Mouse (Mus musculus) MEL (cell line): Measurements from ENCODE around the gene Fam98c. TPM values are rescaled to one million over a fixed set of nuclear protein-coding genes. Genes with fewer than 3 reads are reported as not detected.

ENCODE experiments used
- DNase-seq: peaks from one replicate; pipeline ENCODE4 v3.0.0; 2011; ENCODE audit warnings: low read depth, low spot score
- H3K27ac ChIP-seq: 2 replicates; pipeline ENCODE4 v1.5.1; 2012; ENCODE audit warnings: low read depth, mild to moderate bottlenecking, control low read depth, low read length, moderate library complexity; ENCODE audit not compliant: control insufficient read depth
- H3K27me3 ChIP-seq, 2 experiments: fragments of 150-350 bp in 1 of 2; sonication (generic) in 1 of 2; 2 replicates each; pipeline ENCODE4 v1.6.1; 2012; ENCODE audit warnings: low read length in 2 of 2, mild to moderate bottlenecking in 2 of 2, improper control_type of control experiment in 1 of 2, moderate library complexity in 1 of 2; ENCODE audit not compliant: insufficient read depth in 2 of 2, control insufficient read depth in 1 of 2
- H3K36me3 ChIP-seq, 2 experiments: 2 replicates each; pipeline ENCODE4 v1.6.1; 2012 to 2014; ENCODE audit warnings: low read length in 2 of 2, improper control_type of control experiment in 1 of 2, inconsistent platforms in 1 of 2, mild to moderate bottlenecking in 1 of 2; ENCODE audit not compliant: insufficient read depth in 2 of 2, control insufficient read depth in 1 of 2
- H3K4me1 ChIP-seq, 2 experiments: fragments of 150-350 bp in 1 of 2; sonication (generic) in 1 of 2; 2 replicates each; pipeline ENCODE4 v1.6.1; 2012; ENCODE audit warnings: low read length in 2 of 2, improper control_type of control experiment in 1 of 2, mild to moderate bottlenecking in 1 of 2; ENCODE audit not compliant: insufficient read depth in 2 of 2, control insufficient read depth in 1 of 2
- H3K4me3 ChIP-seq, 2 experiments: fragments of 150-350 bp in 1 of 2; sonication (generic) in 1 of 2; 2 replicates each; pipeline ENCODE4 v1.5.1; 2012; ENCODE audit warnings: low read depth in 2 of 2, low read length in 2 of 2, mild to moderate bottlenecking in 2 of 2, moderate library complexity in 2 of 2, control low read depth in 1 of 2, improper control_type of control experiment in 1 of 2; ENCODE audit not compliant: control insufficient read depth in 1 of 2, insufficient read depth in 1 of 2
- H3K79me2 ChIP-seq: 2 replicates; pipeline ENCODE4 v1.6.1; 2012; ENCODE audit warnings: mild to moderate bottlenecking, low read length, moderate library complexity; ENCODE audit not compliant: control insufficient read depth, poor library complexity, insufficient read depth
- H3K9ac ChIP-seq: 2 replicates; pipeline ENCODE4 v1.6.1; 2012; ENCODE audit warnings: low read depth, mild to moderate bottlenecking, control low read depth, low read length, moderate library complexity; ENCODE audit not compliant: control insufficient read depth, poor library complexity, severe bottlenecking
- H3K9me3 ChIP-seq: fragments of 150-350 bp; sonication (generic); replicated peaks from 2 replicates; pipeline ENCODE4 v1.6.1; 2012; ENCODE audit warnings: mild to moderate bottlenecking, low read length, improper control_type of control experiment, moderate library complexity; ENCODE audit not compliant: insufficient read depth
- CHD2 ChIP-seq: IDR thresholded peaks from 2 replicates; pipeline ENCODE4 v1.6.1; 2011; ENCODE audit warnings: low read length, improper control_type of control experiment
- CTCF ChIP-seq, 3 experiments: IDR thresholded peaks in 2 of 3; conservative IDR thresholded peaks in 1 of 3; 2 replicates each; pipeline ENCODE4 v1.5.1; 2011 to 2012; ENCODE audit warnings: low read length in 3 of 3, low read depth in 2 of 3, mild to moderate bottlenecking in 2 of 3, improper control_type of control experiment in 1 of 3, inconsistent platforms in 1 of 3, mixed read lengths in 1 of 3, moderate library complexity in 1 of 3; ENCODE audit not compliant: control insufficient read depth in 1 of 3, insufficient read depth in 1 of 3, poor library complexity in 1 of 3, severe bottlenecking in 1 of 3
- E2F4 ChIP-seq: IDR thresholded peaks from 2 replicates; pipeline ENCODE4 v1.6.1; 2011; ENCODE audit warnings: low read depth, low read length, improper control_type of control experiment, borderline replicate concordance
- GABPA ChIP-seq: IDR thresholded peaks from 2 replicates; pipeline ENCODE4 v1.6.1; 2012; ENCODE audit warnings: low read depth, mild to moderate bottlenecking, inconsistent platforms, low read length, improper control_type of control experiment, moderate library complexity
- JUND ChIP-seq: IDR thresholded peaks from 2 replicates; pipeline ENCODE4 v1.6.1; 2011; ENCODE audit warnings: low read depth, mild to moderate bottlenecking, improper control_type of control experiment, low read length
- MAFK ChIP-seq: IDR thresholded peaks from 2 replicates; pipeline ENCODE4 v1.6.1; 2011; ENCODE audit warnings: low read depth, mild to moderate bottlenecking, low read length, improper control_type of control experiment, borderline replicate concordance
- MAZ ChIP-seq: IDR thresholded peaks from 2 replicates; pipeline ENCODE4 v1.6.1; 2012; ENCODE audit warnings: low read depth, mild to moderate bottlenecking, inconsistent platforms, low read length, improper control_type of control experiment
- MXI1 ChIP-seq: IDR thresholded peaks from 2 replicates; pipeline ENCODE4 v1.6.1; 2011; ENCODE audit warnings: mild to moderate bottlenecking, low read depth, low read length, improper control_type of control experiment
- MYB ChIP-seq: IDR thresholded peaks from 2 replicates; pipeline ENCODE4 v1.6.1; 2011; ENCODE audit warnings: mild to moderate bottlenecking, low read depth, low read length, improper control_type of control experiment
- MYC ChIP-seq: IDR thresholded peaks from 2 replicates; pipeline ENCODE4 v1.6.1; 2011; ENCODE audit warnings: low read depth, mild to moderate bottlenecking, low read length, improper control_type of control experiment, moderate library complexity
- NELFE ChIP-seq: IDR thresholded peaks from 2 replicates; pipeline ENCODE4 v1.6.1; 2011; ENCODE audit warnings: low read depth, low read length, improper control_type of control experiment
- POLR2AphosphoS2 ChIP-seq: IDR thresholded peaks from 2 replicates; pipeline ENCODE4 v1.6.1; 2011; ENCODE audit warnings: low read length, improper control_type of control experiment
- POLR2AphosphoS5 ChIP-seq: IDR thresholded peaks from 2 replicates; pipeline ENCODE4 v1.6.1; 2012; ENCODE audit warnings: low read depth, borderline replicate concordance, mild to moderate bottlenecking, inconsistent platforms, low read length, moderate library complexity, mixed read lengths
- RAD21 ChIP-seq: IDR thresholded peaks from 2 replicates; pipeline ENCODE4 v1.6.1; 2011; ENCODE audit warnings: mild to moderate bottlenecking, low read depth, low read length, improper control_type of control experiment
- ZC3H11A ChIP-seq: IDR thresholded peaks from 2 replicates; pipeline ENCODE4 v1.6.1; 2012; ENCODE audit warnings: low read depth, mild to moderate bottlenecking, inconsistent platforms, low read length, improper control_type of control experiment
- ZKSCAN1 ChIP-seq: IDR thresholded peaks from 2 replicates; pipeline ENCODE4 v1.6.1; 2012; ENCODE audit warnings: low read depth, mild to moderate bottlenecking, inconsistent platforms, low read length, improper control_type of control experiment, moderate library complexity
- polyA plus RNA-seq, 2 experiments: library from polyadenylated mRNA; stranded (reverse) in 1 of 2; unstranded in 1 of 2; fragments of >175 nt in 1 of 2; fragments of >200 nt in 1 of 2; gene quantifications; 2 replicates each; pipeline versions ENCODE4 v1.2.1 to v1.2.4; 2012; ENCODE audit warnings: low replicate concordance in 2 of 2, low read depth in 1 of 2; ENCODE audit not compliant: insufficient read length in 2 of 2, insufficient read depth in 1 of 2, missing spikeins in 1 of 2
- total RNA-seq: library from RNA; depleted of rRNA; stranded (reverse); fragments of 300-350 nt; gene quantifications from 2 replicates; pipeline ENCODE4 v1.2.3, GENCODE M21; 2012; rRNA removed

Gene Fam98c
- total and polyA plus RNA-seq, 3 experiments = 14.3 to 32.0 TPM; not detected in 1

GRCm38 (mm10) chr7:29118142-29118851 lies 37.7 kb downstream of the Fam98c start:
- H3K4me1 ChIP-seq = no peaks in the 10 kb centered on the region
- DNase-seq = no peak
- no peaks in the 10 kb centered on the region for H3K79me2 ChIP-seq
- H3K27me3 ChIP-seq = no peaks in the 10 kb centered on the region; a peak in 1 of 4 replicates
- no peaks in the 10 kb centered on the region for H3K36me3 ChIP-seq
- no peak overlapping the region for H3K4me3 ChIP-seq
- H3K9ac ChIP-seq = no peak overlapping the region
- no peak overlapping the region for H3K27ac ChIP-seq
- no peak for TF ChIP-seq POLR2AphosphoS2
- TF ChIP-seq JUND = no peak
- no peak for TF ChIP-seq NELFE
- TF ChIP-seq CTCF (IDR thresholded peaks at IDR 0.05 in 2 of 3, conservative IDR thresholded peaks at IDR 0.05 in 1 of 3; ENCODE audit: control insufficient read depth in 1 of 3, insufficient read depth in 1 of 3, low read depth in 2 of 3, low read length in 3 of 3, poor library complexity in 1 of 3, severe bottlenecking in 1 of 3) = no peak
- no peak for TF ChIP-seq E2F4
- no peak for TF ChIP-seq MYB
- TF ChIP-seq GABPA = no peak
- TF ChIP-seq ZKSCAN1 = no peak
- no peaks in the 10 kb centered on the region for H3K9me3 ChIP-seq

GRCm38 (mm10) chr7:29108992-29109955 lies 46.8 kb downstream of the Fam98c start:
- H3K9me3 ChIP-seq = no peaks in the 10 kb centered on the region
- no peak overlapping the region for H3K27ac ChIP-seq
- no peak for TF ChIP-seq MAZ
- no peak for TF ChIP-seq CHD2
- no peak for TF ChIP-seq RAD21
- TF ChIP-seq POLR2AphosphoS5 = no peak
- TF ChIP-seq MYC = no peak
- no peak for TF ChIP-seq MXI1
- no peak for TF ChIP-seq ZC3H11A
- no peak for TF ChIP-seq NELFE
- TF ChIP-seq MAFK = no peak
- no peak for TF ChIP-seq MYB
- DNase-seq = no peak
- H3K36me3 ChIP-seq = no peaks in the 10 kb centered on the region
- no peaks in the 10 kb centered on the region for H3K4me1 ChIP-seq
- H3K4me3 ChIP-seq = no peak overlapping the region
- no peaks in the 10 kb centered on the region for H3K79me2 ChIP-seq
- H3K9ac ChIP-seq = no peak overlapping the region
- H3K27me3 ChIP-seq = no peaks in the 10 kb centered on the region

Other genes with a start within 250 kb of the Fam98c start
- 60.5 and 66.3 TPM in 2 replicates for gene Actn4, start 193.9 kb downstream of the Fam98c start, total RNA-seq
- 100 to 1,000 TPM in 1 of 2 experiments, not detected in 1; 267 TPM for gene Actn4, start 193.9 kb downstream of the Fam98c start, polyA plus RNA-seq
- gene Eif3k, start 174.4 kb downstream of the Fam98c start, total RNA-seq = 525 and 545 TPM in 2 replicates
- 100 to 1,000 TPM in 1 of 2 experiments, not detected in 1; 671 TPM for gene Eif3k, start 174.4 kb downstream of the Fam98c start, polyA plus RNA-seq
- 17.3 and 19.3 TPM in 2 replicates for gene Map4k1, start 174.2 kb downstream of the Fam98c start, total RNA-seq
- gene Map4k1, start 174.2 kb downstream of the Fam98c start, polyA plus RNA-seq = 10 to 100 TPM in 1 of 2 experiments, not detected in 1; 50.8 TPM
- 0.16 and 0.27 TPM in 2 replicates for gene Ryr1, start 31.1 kb downstream of the Fam98c start, total RNA-seq
- gene Ryr1, start 31.1 kb downstream of the Fam98c start, polyA plus RNA-seq = under 1 TPM in 1 of 2 experiments, not detected in 1; 0.54 TPM
- 0.46 and 0.56 TPM in 2 replicates for gene Rasgrp4, start 21.4 kb downstream of the Fam98c start, total RNA-seq
- 1 to 10 TPM in 1 of 2 experiments, not detected in 1; 1.9 TPM for gene Rasgrp4, start 21.4 kb downstream of the Fam98c start, polyA plus RNA-seq
- 0.07 and 0.19 TPM in 2 replicates for gene Ggn, start 14.0 kb upstream of the Fam98c start, total RNA-seq
- 1 to 10 TPM in 1 of 2 experiments, not detected in 1; 1.0 TPM for gene Ggn, start 14.0 kb upstream of the Fam98c start, polyA plus RNA-seq
- gene Spred3, start 14.2 kb upstream of the Fam98c start, total RNA-seq = 0.42 and 0.62 TPM in 2 replicates
- 1 to 10 TPM in 1 of 2 experiments, not detected in 1; 3.9 TPM for gene Spred3, start 14.2 kb upstream of the Fam98c start, polyA plus RNA-seq
- 159 and 169 TPM in 2 replicates for gene Psmd8, start 24.5 kb upstream of the Fam98c start, total RNA-seq
- gene Psmd8, start 24.5 kb upstream of the Fam98c start, polyA plus RNA-seq = 100 to 1,000 TPM in 1 of 2 experiments, not detected in 1; 196 TPM
- gene Catsperg1, start 57.8 kb upstream of the Fam98c start, total RNA-seq = 0.20 and 0.23 TPM in 2 replicates
- gene Catsperg1, start 57.8 kb upstream of the Fam98c start, polyA plus RNA-seq = under 1 TPM in 1 of 2 experiments, not detected in 1; 0.31 TPM
- gene Kcnk6, start 76.3 kb upstream of the Fam98c start, total RNA-seq = 1.4 and 2.0 TPM in 2 replicates
- gene Kcnk6, start 76.3 kb upstream of the Fam98c start, polyA plus RNA-seq = 1 to 10 TPM in 1 of 2 experiments, not detected in 1; 5.2 TPM
- 88.6 and 94.8 TPM in 2 replicates for gene Yif1b, start 82.1 kb upstream of the Fam98c start, total RNA-seq
- gene Yif1b, start 82.1 kb upstream of the Fam98c start, polyA plus RNA-seq = 100 to 1,000 TPM in 1 of 2 experiments, not detected in 1; 143 TPM
- gene 2200002D01Rik, start 92.2 kb upstream of the Fam98c start, total RNA-seq = 3.8 and 5.4 TPM in 2 replicates
- gene 2200002D01Rik, start 92.2 kb upstream of the Fam98c start, polyA plus RNA-seq = under 1 TPM in 1 of 2 experiments, not detected in 1; 0.85 TPM
- 71.9 and 78.1 TPM in 2 replicates for gene Spint2, start 125.7 kb upstream of the Fam98c start, total RNA-seq
- 100 to 1,000 TPM in 1 of 2 experiments, not detected in 1; 131 TPM for gene Spint2, start 125.7 kb upstream of the Fam98c start, polyA plus RNA-seq
- gene Ppp1r14a, start 133.1 kb upstream of the Fam98c start, total RNA-seq = 3.8 and 3.9 TPM in 2 replicates
- gene Ppp1r14a, start 133.1 kb upstream of the Fam98c start, polyA plus RNA-seq = 1 to 10 TPM in 1 of 2 experiments, not detected in 1; 7.1 TPM
- gene Dpf1, start 147.7 kb upstream of the Fam98c start, total RNA-seq = 8.4 and 10.2 TPM in 2 replicates
- 10 to 100 TPM in 1 of 2 experiments, not detected in 1; 17.3 TPM for gene Dpf1, start 147.7 kb upstream of the Fam98c start, polyA plus RNA-seq